19 mouse cellular contexts compared by ENCODE assay signal in genomic region chr3:87420645-87421044, GRCm38 (mm10). TPM values are rescaled to one million over a fixed set of nuclear protein-coding genes. Genes with fewer than 3 reads are reported as not detected.
"Had no signal": no experiment of that assay in that cellular context is flagged by ENCODE, and none has a peak within 500 bp of the region (broad histone marks: within the 10 kb centered on the region; RNA-seq: fewer than 3 reads in every experiment).

No protein-coding gene starts in this region.

- H3K36me3 ChIP-seq: limb, embryonic 10.5 days; liver, embryonic 13.5 days; midbrain, embryonic 13.5 days; neural tube, embryonic 12.5 days had no signal

- DNase-seq: kidney, adult 8-10 months; kidney, postnatal 36 days; liver, embryonic 13.5 days; lung, adult 2 months; retina, postnatal 1 day; right cerebral cortex, postnatal 4 days; spleen, adult 18-20 months; thymus, adult 2 months; thymus, postnatal 36 days had no signal

- H3K4me1 ChIP-seq: limb, embryonic 10.5 days; liver, embryonic 13.5 days; midbrain, embryonic 13.5 days; neural tube, embryonic 12.5 days had no signal

- H3K9ac ChIP-seq: liver, embryonic 13.5 days; midbrain, embryonic 13.5 days; neural tube, embryonic 12.5 days had no signal

- H3K4me2 ChIP-seq: liver, embryonic 13.5 days; midbrain, embryonic 13.5 days; neural tube, embryonic 12.5 days had no signal

- H3K4me3 ChIP-seq: limb, embryonic 10.5 days; liver, embryonic 13.5 days; midbrain, embryonic 13.5 days; neural tube, embryonic 12.5 days had no signal

- ATAC-seq: intestine, embryonic 16.5 days; midbrain, embryonic 13.5 days had no signal

- H3K9me3 ChIP-seq: limb, embryonic 10.5 days; liver, embryonic 13.5 days; midbrain, embryonic 13.5 days; neural tube, embryonic 12.5 days had no signal

- H3K27me3 ChIP-seq: liver, embryonic 13.5 days; midbrain, embryonic 13.5 days; neural tube, embryonic 12.5 days had no signal

- H3K27ac ChIP-seq: limb, embryonic 10.5 days; liver, embryonic 13.5 days; midbrain, embryonic 13.5 days; neural tube, embryonic 12.5 days had no signal

RNA-seq across cellular contexts. Expression of gene Fcrl5, which starts 14.9 kb away (rescaled TPM):
- total RNA-seq: layer of hippocampus, adult 18-20 months; left cerebral cortex, adult 18-20 months had no signal
- polyA plus RNA-seq: intestine, embryonic 16.5 days; kidney, embryonic 16.5 days; limb, embryonic 10.5 days; limb, embryonic 14.5 days; liver, embryonic 13.5 days; midbrain, embryonic 13.5 days; neural tube, embryonic 12.5 days; stomach, embryonic 14.5 days; testis, adult 2 months had no signal

RNA-seq across cellular contexts. Expression of gene Fcrl1, which starts 44.5 kb away (rescaled TPM):
- polyA plus RNA-seq: limb, embryonic 10.5 days; testis, adult 2 months had no signal
